Mouse (Mus musculus) skeletal muscle tissue, adult 2 months (tissue): ENCODE data around the gene Zfp764.
"Not testable (repeated sequence)": the region's sequence is repeated elsewhere in the genome, so short reads cannot be mapped to it uniquely, and the experiment has no call there.

ENCODE experiments used
- DNase-seq: peaks from one replicate; pipeline ENCODE4 v3.0.0-alpha.2; 2012; ENCODE audit warnings: low read depth, low spot score

Gene Zfp764

GRCm38 (mm10) chr7:127406002-127406987 lies at the start of gene Zfp764:
Zfp764 (minus strand) TSS chr7:127406822.
- DNase-seq, result peak; percentile 73

- DNase-seq, result no peak
Measured at GRCm38 (mm10) chr7:127454905-127455304, 48.3 kb upstream of the Zfp764 start.

- DNase-seq, result no peak
Measured at GRCm38 (mm10) chr7:127453056-127453455, 46.4 kb upstream of the Zfp764 start.

- no peak for DNase-seq
Measured at GRCm38 (mm10) chr7:127449966-127450365, 43.3 kb upstream of the Zfp764 start.

GRCm38 (mm10) chr7:127448521-127449300 lies 42.1 kb upstream of the Zfp764 start, which contains the start of gene Zfp689:
Zfp689 (minus strand) TSS chr7:127449158.
- DNase-seq, result peak; percentile 96

- DNase-seq, result no peak
Measured at GRCm38 (mm10) chr7:127443976-127444375, 37.4 kb upstream of the Zfp764 start.

- DNase-seq, result no peak
Measured at GRCm38 (mm10) chr7:127437724-127438123, 31.1 kb upstream of the Zfp764 start.

- no peak for DNase-seq
Measured at GRCm38 (mm10) chr7:127435206-127435605, 28.6 kb upstream of the Zfp764 start.

GRCm38 (mm10) chr7:127426354-127426753 lies 19.7 kb upstream of the Zfp764 start:
- DNase-seq, result no peak

- DNase-seq, result no peak
Measured at GRCm38 (mm10) chr7:127425911-127426310, 19.3 kb upstream of the Zfp764 start.

GRCm38 (mm10) chr7:127425291-127425690 lies 18.7 kb upstream of the Zfp764 start:
- DNase-seq, result no peak

GRCm38 (mm10) chr7:127422247-127422646 lies 15.6 kb upstream of the Zfp764 start:
- DNase-seq, result peak; percentile 10

- DNase-seq, result peak; percentile 79
Measured at GRCm38 (mm10) chr7:127421388-127422191, 15.0 kb upstream of the Zfp764 start, which contains the start of gene Zfp688. Zfp688 (minus strand) TSS chr7:127422068.

GRCm38 (mm10) chr7:127411418-127411817 lies 4.8 kb upstream of the Zfp764 start:
- no peak for DNase-seq

- not testable (repeated sequence) for DNase-seq
Measured at GRCm38 (mm10) chr7:127404101-127404500, 2.5 kb downstream of the Zfp764 start.

GRCm38 (mm10) chr7:127402980-127403379 lies 3.6 kb downstream of the Zfp764 start:
- DNase-seq, result no peak

- DNase-seq, result no peak
Measured at GRCm38 (mm10) chr7:127400355-127400754, 6.3 kb downstream of the Zfp764 start.

GRCm38 (mm10) chr7:127393944-127394333 lies 12.7 kb downstream of the Zfp764 start:
- no peak for DNase-seq

GRCm38 (mm10) chr7:127393157-127393943 lies 13.3 kb downstream of the Zfp764 start, which contains the start of gene E430018J23Rik:
E430018J23Rik (minus strand) TSS chr7:127393629.
- peak; percentile 95 for DNase-seq

- DNase-seq, result no peak
Measured at GRCm38 (mm10) chr7:127392251-127392824, 14.3 kb downstream of the Zfp764 start.
